Mouse (Mus musculus) heart, embryonic 12.5 days (tissue): ENCODE measurements at regions not wholly inside any gene's neighbourhood (a gene's known extent, or its start where the extent isn't known, plus 50 kb on each side); places are given as distances from the start of the nearest gene placed in this dataset. TPM values are rescaled to one million over a fixed set of nuclear protein-coding genes. Genes with fewer than 3 reads are reported as not detected.

Experiments used
- ATAC-seq: fragments of 200-750 bp; cut with Nextera tagmentation; 2 replicates; pipeline ENCODE4 v1.8.0; 2017; ENCODE audit warnings: moderate TSS enrichment, moderate library complexity; ENCODE audit not compliant: insufficient number of reproducible peaks, low FRiP score
- H3K27ac ChIP-seq: fragments of 300-500 bp; sonication (generic); 2 replicates; pipeline ENCODE4 v1.5.1; 2016; ENCODE audit warnings: mild to moderate bottlenecking, moderate library complexity; ENCODE audit not compliant: poor library complexity, severe bottlenecking
- H3K27me3 ChIP-seq: fragments of 300-500 bp; sonication (generic); replicated peaks from 2 replicates; pipeline ENCODE4 v1.6.1; 2016; ENCODE audit warnings: mild to moderate bottlenecking, moderate library complexity
- H3K36me3 ChIP-seq: fragments of 300-500 bp; sonication (generic); 2 replicates; pipeline ENCODE4 v1.6.1; 2016; ENCODE audit warnings: mild to moderate bottlenecking, moderate library complexity
- H3K4me1 ChIP-seq: fragments of 300-500 bp; sonication (generic); replicated peaks from 2 replicates; pipeline ENCODE4 v1.6.1; 2016; ENCODE audit warnings: mild to moderate bottlenecking
- H3K4me2 ChIP-seq: fragments of 300-500 bp; sonication (generic); 2 replicates; pipeline ENCODE4 v1.6.1; 2016; ENCODE audit warnings: mild to moderate bottlenecking, moderate library complexity
- H3K4me3 ChIP-seq: fragments of 300-500 bp; sonication (generic); 2 replicates; pipeline ENCODE4 v1.5.1; 2016; ENCODE audit warnings: mild to moderate bottlenecking
- H3K9ac ChIP-seq: fragments of 300-500 bp; sonication (generic); 2 replicates; pipeline ENCODE4 v1.6.1; 2016; ENCODE audit warnings: mild to moderate bottlenecking, moderate library complexity
- H3K9me3 ChIP-seq: fragments of 300-500 bp; sonication (generic); replicated peaks from 2 replicates; pipeline ENCODE4 v1.6.1; 2016; ENCODE audit warnings: mild to moderate bottlenecking, moderate library complexity
- WGBS: fragments of 180-500 bp; shearing (Covaris S2); methylation state at CpG from one replicate; pipeline ENCODE4 v1.1.7; 2016; 5-methylcytosine and 5-hydroxymethylcytosine counted together
- microRNA-seq: library from miRNA; unstranded; fragments of <30 nt; microRNA quantifications from one replicate; pipeline ENCODE4, GENCODE M21; 2017

DNA sequence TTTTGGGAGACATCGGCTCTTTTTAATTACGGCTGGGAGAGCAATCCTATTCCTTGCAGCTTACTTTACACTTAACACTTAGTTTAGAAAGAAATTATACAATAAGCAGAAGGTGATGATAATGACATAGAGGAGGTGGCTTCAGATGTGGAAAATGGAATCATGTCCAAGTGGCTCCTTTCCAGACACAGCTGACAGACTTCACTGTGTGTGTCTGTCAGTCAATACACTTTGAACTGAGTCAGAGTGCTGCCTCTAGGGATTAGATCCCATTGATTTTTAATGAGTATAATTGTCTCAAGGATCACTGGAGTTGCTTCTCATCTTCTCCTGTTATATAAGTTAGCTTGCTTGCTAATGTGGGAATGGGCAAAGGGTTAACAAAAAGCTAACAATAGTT is 882.7 kb downstream of the Ntrk3 start:
- no peak for ATAC-seq

DNA sequence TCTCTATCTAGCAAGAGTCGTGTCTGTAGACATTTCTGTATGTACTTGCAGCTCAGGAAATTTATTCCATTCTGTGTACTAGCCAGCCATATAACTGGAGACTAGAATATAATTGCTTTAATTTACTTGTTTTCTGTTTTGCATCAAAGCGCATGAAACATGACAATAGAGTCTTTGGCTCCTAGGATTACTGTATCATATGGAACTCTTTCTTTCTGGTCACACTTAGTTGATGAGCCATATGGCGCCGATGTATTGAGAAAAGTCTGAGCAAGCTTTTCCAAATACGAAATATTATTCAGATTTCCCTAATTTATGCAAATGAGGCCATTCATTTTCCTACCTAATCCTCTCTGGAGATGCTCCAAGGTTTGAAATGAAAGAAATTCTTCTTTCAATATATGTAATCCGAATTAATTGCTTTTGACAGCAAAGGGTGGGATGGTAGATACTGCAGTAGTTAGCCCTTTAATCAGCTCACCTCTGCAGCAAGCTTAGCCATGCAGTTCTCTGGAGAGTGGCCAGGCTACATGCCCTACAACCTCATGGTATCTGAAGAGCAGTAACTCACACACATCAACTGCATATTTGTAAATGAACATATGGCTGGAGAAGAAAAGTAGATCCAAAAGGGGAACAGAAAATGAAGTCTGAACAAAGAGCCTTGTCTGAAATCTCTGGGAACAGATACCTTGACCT is 913.4 kb downstream of the Ntrk3 start:
- H3K9me3 ChIP-seq: no peaks in the 10 kb centered on the region

More for the DNA sequence above, 882.7 kb downstream of the Ntrk3 start:
- Histone ChIP-seq H3K4me3 (no peak overlapping the region), H3K9me3 (no peaks in the 10 kb centered on the region), H3K27ac (no peak overlapping the region), H3K4me2 (no peak overlapping the region), H3K9ac (no peak overlapping the region), H3K27me3 (no peaks in the 10 kb centered on the region), H3K4me1 (peaks cover 12% of the 10 kb centered on the region), H3K36me3 (no peaks in the 10 kb centered on the region)
- 90% methylated on average over 2 of the region's 2 CpGs for WGBS

DNA sequence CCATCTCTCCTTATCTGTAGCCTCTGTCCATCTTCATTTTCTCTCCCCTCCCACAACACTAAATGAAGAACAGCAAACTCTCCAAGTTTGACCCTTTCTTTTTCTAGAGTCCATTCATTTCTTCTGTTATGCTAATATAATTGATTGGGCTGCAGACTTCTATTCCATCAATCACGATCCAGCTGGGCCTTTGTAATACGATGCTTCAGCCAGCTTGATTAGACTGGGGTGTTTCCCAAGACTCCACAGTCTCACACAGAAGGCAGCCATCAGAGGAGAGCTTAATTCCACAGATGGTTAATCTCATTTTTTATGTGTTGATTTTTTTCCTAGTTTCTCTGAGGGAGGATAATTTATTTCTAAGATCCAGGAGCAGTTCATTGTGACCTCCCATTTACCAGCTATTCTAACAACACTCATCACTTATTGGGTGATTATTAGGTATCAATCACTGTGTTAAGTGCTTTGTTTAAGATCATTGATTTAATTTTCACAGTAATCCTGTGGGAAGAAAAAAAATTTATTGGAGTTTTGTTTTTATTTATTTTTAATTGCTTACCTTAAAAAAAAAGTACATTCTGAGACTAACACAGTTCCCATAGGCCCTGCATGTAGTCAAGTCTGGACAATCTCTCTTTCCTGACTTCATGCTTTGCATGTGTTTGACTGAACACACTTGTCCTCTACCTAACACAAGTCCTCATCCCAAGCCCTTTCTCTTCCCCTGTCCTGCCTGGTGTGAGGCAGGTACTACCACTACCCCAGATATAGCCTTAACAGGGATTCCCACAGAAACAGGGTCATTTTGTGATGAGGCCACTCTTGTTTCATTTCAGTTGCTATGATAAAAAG is 925.5 kb downstream of the Ntrk3 start:
- no peaks in the 10 kb centered on the region for H3K9me3 ChIP-seq
- H3K4me2 ChIP-seq: no peak overlapping the region
- no peak for ATAC-seq
- no peaks in the 10 kb centered on the region for H3K27me3 ChIP-seq
- H3K27ac ChIP-seq: no peak overlapping the region
- no peak overlapping the region for H3K9ac ChIP-seq
- WGBS: 21% methylated on average over 2 of the region's 2 CpGs
- H3K36me3 ChIP-seq: no peaks in the 10 kb centered on the region
- no peak overlapping the region for H3K4me3 ChIP-seq
- no peaks in the 10 kb centered on the region for H3K4me1 ChIP-seq

More for the DNA sequence above, 913.4 kb downstream of the Ntrk3 start:
- no peak overlapping the region for H3K27ac ChIP-seq
- H3K36me3 ChIP-seq: no peaks in the 10 kb centered on the region
- no peak overlapping the region for H3K9ac ChIP-seq
- no peaks in the 10 kb centered on the region for H3K4me1 ChIP-seq
- no peak for ATAC-seq
- WGBS: 73% methylated on average over 6 of the region's 6 CpGs
- H3K4me2 ChIP-seq: no peak overlapping the region
- H3K27me3 ChIP-seq: no peaks in the 10 kb centered on the region
- H3K4me3 ChIP-seq: no peak overlapping the region

- Histone ChIP-seq H3K27ac (no peak overlapping the region), H3K4me1 (no peaks in the 10 kb centered on the region), H3K27me3 (no peaks in the 10 kb centered on the region), H3K4me2 (no peak overlapping the region), H3K4me3 (no peak overlapping the region), H3K9me3 (no peaks in the 10 kb centered on the region), H3K9ac (no peak overlapping the region), H3K36me3 (no peaks in the 10 kb centered on the region)
- ATAC-seq: no peak
- WGBS: 69% methylated on average over 2 of the region's 2 CpGs
Observed at GRCm38 (mm10) chr7:77786801-77787200, 951.0 kb downstream of the Ntrk3 start.

GRCm38 (mm10) chr7:77771711-77772449 is 965.9 kb downstream of the Ntrk3 start:
- WGBS: 54% methylated on average over 11 of the region's 11 CpGs
- H3K9me3 ChIP-seq: no peaks in the 10 kb centered on the region
- no peaks in the 10 kb centered on the region for H3K4me1 ChIP-seq
- H3K36me3 ChIP-seq: no peaks in the 10 kb centered on the region
- peak overlapping the region; percentile 41; the same call in 1 of the 2 replicates for H3K4me2 ChIP-seq
- H3K9ac ChIP-seq: no peak overlapping the region
- peak; percentile 73 for ATAC-seq
- no peak overlapping the region for H3K27ac ChIP-seq
- no peak overlapping the region for H3K4me3 ChIP-seq
- no peaks in the 10 kb centered on the region for H3K27me3 ChIP-seq

GRCm38 (mm10) chr7:77738996-77739765 is 998.6 kb downstream of the Ntrk3 start:
- WGBS: 63% methylated on average over 4 of the region's 4 CpGs
- Histone ChIP-seq H3K27me3 (no peaks in the 10 kb centered on the region), H3K9me3 (no peaks in the 10 kb centered on the region), H3K4me2 (no peak overlapping the region), H3K4me1 (no peaks in the 10 kb centered on the region), H3K36me3 (no peaks in the 10 kb centered on the region), H3K27ac (no peak overlapping the region), H3K9ac (no peak overlapping the region), H3K4me3 (no peak overlapping the region)
- no peak for ATAC-seq

Small RNA genes in the stretch of these regions (microRNA-seq; reads per million reads assigned to microRNA genes)
- gene Gm44358: not detected
